Mouse (Mus musculus) embryo, embryonic 10 days (tissue): ENCODE results near the gene Prpf4b.
"Not testable (repeated sequence)": the region's sequence is repeated elsewhere in the genome, so short reads cannot be mapped to it uniquely, and the experiment has no call there.

Source experiments
- DNase-seq: peaks from one replicate; pipeline ENCODE4 v3.0.0-alpha.2; 2015; ENCODE audit warnings: low spot score

Prpf4b gene

GRCm38 (mm10) chr13:34934931-34935644, 60.0 kb downstream of the Prpf4b start:
- no peak for DNase-seq

- no peak for DNase-seq
Observed at GRCm38 (mm10) chr13:34942370-34942769, 67.3 kb downstream of the Prpf4b start.

- DNase-seq: not testable (repeated sequence)
Observed at GRCm38 (mm10) chr13:34951437-34951836, 76.3 kb downstream of the Prpf4b start.
